Mouse (Mus musculus): ENCODE results near the gene Osbpl10. TPM values are rescaled to one million over a fixed set of nuclear protein-coding genes. Genes with fewer than 3 reads are reported as not detected.

Gene Osbpl10
- polyA plus RNA-seq, 2 experiments: 3.4 to 8.4 TPM

- Histone ChIP-seq H3K4me3 (replicated peaks; ENCODE audit: low read length) (no peak overlapping the region), H3K4me2 (replicated peaks; ENCODE audit: low read depth, low read length, severe bottlenecking) (no peak overlapping the region), H3K9me3 (ENCODE audit: control insufficient read depth, low read length) (no peaks in the 10 kb centered on the region), H3K27me3 (ENCODE audit: control insufficient read depth, insufficient read depth, low read length) (no peaks in the 10 kb centered on the region), H3K9ac (ENCODE audit: low read depth, low read length, severe bottlenecking) (no peak overlapping the region), H3K27ac (replicated peaks; ENCODE audit: low read depth, low read length) (no peak overlapping the region), H3K4me1 (ENCODE audit: control insufficient read depth, insufficient read depth, low read length) (peaks cover 6% of the 10 kb centered on the region), H3K36me3 (ENCODE audit: control insufficient read depth, insufficient read depth, low read length) (no peaks in the 10 kb centered on the region)
- ATAC-seq (ENCODE audit: low FRiP score, low read depth): no peak
- 91% methylated on average over 2 of the region's 2 CpGs for WGBS
- no peak for DNase-seq (ENCODE audit: low spot score)
- no peak for TF ChIP-seq POLR2A (IDR thresholded peaks at IDR 0.05; ENCODE audit: borderline replicate concordance, extremely low read depth, insufficient read depth, insufficient read length)
Observed at GRCm38 (mm10) chr9:114992528-114992927, 14.2 kb downstream of the Osbpl10 start.

GRCm38 (mm10) chr9:114995250-114995649, 16.9 kb downstream of the Osbpl10 start:
- no peaks in the 10 kb centered on the region for H3K4me1 ChIP-seq (ENCODE audit: control insufficient read depth, insufficient read depth, low read length)
- H3K9ac ChIP-seq (ENCODE audit: low read depth, low read length, severe bottlenecking): no peak overlapping the region
- H3K27ac ChIP-seq (replicated peaks; ENCODE audit: low read depth, low read length): no peak overlapping the region
- ATAC-seq (ENCODE audit: low FRiP score, low read depth) (no peak), DNase-seq (ENCODE audit: low spot score) (no peak)
- H3K4me2 ChIP-seq (replicated peaks; ENCODE audit: low read depth, low read length, severe bottlenecking): no peak overlapping the region
- 94% methylated on average over 4 of the region's 4 CpGs for WGBS
- no peak overlapping the region for H3K4me3 ChIP-seq (replicated peaks; ENCODE audit: low read length)
- TF ChIP-seq POLR2A (IDR thresholded peaks at IDR 0.05; ENCODE audit: borderline replicate concordance, extremely low read depth, insufficient read depth, insufficient read length): no peak
- H3K36me3 ChIP-seq (ENCODE audit: control insufficient read depth, insufficient read depth, low read length): no peaks in the 10 kb centered on the region
- no peaks in the 10 kb centered on the region for H3K27me3 ChIP-seq (ENCODE audit: control insufficient read depth, insufficient read depth, low read length)
- no peaks in the 10 kb centered on the region for H3K9me3 ChIP-seq (ENCODE audit: control insufficient read depth, low read length)

GRCm38 (mm10) chr9:114995716-114996115, 17.3 kb downstream of the Osbpl10 start:
- Histone ChIP-seq H3K27ac (replicated peaks; ENCODE audit: low read depth, low read length) (no peak overlapping the region), H3K36me3 (ENCODE audit: control insufficient read depth, insufficient read depth, low read length) (no peaks in the 10 kb centered on the region), H3K4me3 (replicated peaks; ENCODE audit: low read length) (no peak overlapping the region), H3K4me2 (replicated peaks; ENCODE audit: low read depth, low read length, severe bottlenecking) (no peak overlapping the region), H3K27me3 (ENCODE audit: control insufficient read depth, insufficient read depth, low read length) (no peaks in the 10 kb centered on the region), H3K4me1 (ENCODE audit: control insufficient read depth, insufficient read depth, low read length) (no peaks in the 10 kb centered on the region), H3K9me3 (ENCODE audit: control insufficient read depth, low read length) (no peaks in the 10 kb centered on the region), H3K9ac (ENCODE audit: low read depth, low read length, severe bottlenecking) (no peak overlapping the region)
- ATAC-seq (ENCODE audit: low FRiP score, low read depth) (no peak), DNase-seq (ENCODE audit: low spot score) (no peak)
- WGBS: 88% methylated on average over 4 of the region's 4 CpGs
- no peak for TF ChIP-seq POLR2A (IDR thresholded peaks at IDR 0.05; ENCODE audit: borderline replicate concordance, extremely low read depth, insufficient read depth, insufficient read length)

GRCm38 (mm10) chr9:114996489-114996888, 18.1 kb downstream of the Osbpl10 start:
- no peak overlapping the region for H3K9ac ChIP-seq (ENCODE audit: low read depth, low read length, severe bottlenecking)
- ATAC-seq (ENCODE audit: low FRiP score, low read depth): no peak
- no peaks in the 10 kb centered on the region for H3K36me3 ChIP-seq (ENCODE audit: control insufficient read depth, insufficient read depth, low read length)
- H3K9me3 ChIP-seq (ENCODE audit: control insufficient read depth, low read length): no peaks in the 10 kb centered on the region
- H3K4me2 ChIP-seq (replicated peaks; ENCODE audit: low read depth, low read length, severe bottlenecking): no peak overlapping the region
- no peak for TF ChIP-seq POLR2A (IDR thresholded peaks at IDR 0.05; ENCODE audit: borderline replicate concordance, extremely low read depth, insufficient read depth, insufficient read length)
- DNase-seq (ENCODE audit: low spot score): no peak
- no peaks in the 10 kb centered on the region for H3K27me3 ChIP-seq (ENCODE audit: control insufficient read depth, insufficient read depth, low read length)
- no peak overlapping the region for H3K27ac ChIP-seq (replicated peaks; ENCODE audit: low read depth, low read length)
- 94% methylated on average over 6 of the region's 6 CpGs for WGBS
- H3K4me1 ChIP-seq (ENCODE audit: control insufficient read depth, insufficient read depth, low read length): no peaks in the 10 kb centered on the region
- no peak overlapping the region for H3K4me3 ChIP-seq (replicated peaks; ENCODE audit: low read length)

GRCm38 (mm10) chr9:114999010-114999770, 20.8 kb downstream of the Osbpl10 start:
- ATAC-seq (ENCODE audit: low FRiP score, low read depth) (no peak), DNase-seq (ENCODE audit: low spot score) (no peak)
- 87% methylated on average over 6 of the region's 6 CpGs for WGBS
- Histone ChIP-seq H3K4me2 (replicated peaks; ENCODE audit: low read depth, low read length, severe bottlenecking) (no peak overlapping the region), H3K4me1 (ENCODE audit: control insufficient read depth, insufficient read depth, low read length) (no peaks in the 10 kb centered on the region), H3K27ac (replicated peaks; ENCODE audit: low read depth, low read length) (no peak overlapping the region), H3K4me3 (replicated peaks; ENCODE audit: low read length) (no peak overlapping the region), H3K9ac (ENCODE audit: low read depth, low read length, severe bottlenecking) (no peak overlapping the region), H3K27me3 (ENCODE audit: control insufficient read depth, insufficient read depth, low read length) (no peaks in the 10 kb centered on the region), H3K36me3 (ENCODE audit: control insufficient read depth, insufficient read depth, low read length) (no peaks in the 10 kb centered on the region), H3K9me3 (ENCODE audit: control insufficient read depth, low read length) (no peaks in the 10 kb centered on the region)
- TF ChIP-seq POLR2A (IDR thresholded peaks at IDR 0.05; ENCODE audit: borderline replicate concordance, extremely low read depth, insufficient read depth, insufficient read length): no peak
